Mouse (Mus musculus) thymus, postnatal 4 days (tissue): ENCODE measurements around the gene Lypd1.

Experiments used
- DNase-seq: peaks from one replicate; pipeline ENCODE4 v3.0.0; 2021

Gene Lypd1

GRCm38 (mm10) chr1:125912601-125913600 is at the start of gene Lypd1:
Lypd1 (minus strand) TSS chr1:125913101.
- no peak for DNase-seq

GRCm38 (mm10) chr1:125951026-125951425 is 38.1 kb upstream of the Lypd1 start:
- no peak for DNase-seq

GRCm38 (mm10) chr1:125949076-125949475 is 36.2 kb upstream of the Lypd1 start:
- no peak for DNase-seq

GRCm38 (mm10) chr1:125945136-125945535 is 32.2 kb upstream of the Lypd1 start:
- DNase-seq = no peak

- no peak for DNase-seq
These were observed 30.4 kb upstream of the Lypd1 start for GRCm38 (mm10) chr1:125943305-125943704.

GRCm38 (mm10) chr1:125925486-125925885 is 12.6 kb upstream of the Lypd1 start:
- no peak for DNase-seq

- DNase-seq = no peak
These were observed 10.2 kb upstream of the Lypd1 start for GRCm38 (mm10) chr1:125923062-125923461.

- no peak for DNase-seq
These were observed 7.8 kb upstream of the Lypd1 start for GRCm38 (mm10) chr1:125920696-125921095.

GRCm38 (mm10) chr1:125911901-125912445 is 928 bp downstream of the Lypd1 start:
- DNase-seq = peak; percentile 51

- DNase-seq = peak; percentile 29
These were observed 1.5 kb downstream of the Lypd1 start for GRCm38 (mm10) chr1:125911337-125911900.

GRCm38 (mm10) chr1:125910871-125911265 is 2.0 kb downstream of the Lypd1 start:
- DNase-seq = no peak

GRCm38 (mm10) chr1:125910211-125910870 is 2.6 kb downstream of the Lypd1 start:
- DNase-seq = peak; percentile 49

GRCm38 (mm10) chr1:125893158-125893557 is 19.7 kb downstream of the Lypd1 start:
- DNase-seq = no peak

GRCm38 (mm10) chr1:125870056-125870455 is 42.8 kb downstream of the Lypd1 start:
- DNase-seq = no peak

GRCm38 (mm10) chr1:125858631-125859030 is 54.3 kb downstream of the Lypd1 start:
- no peak for DNase-seq

GRCm38 (mm10) chr1:125854646-125855045 is 58.3 kb downstream of the Lypd1 start:
- no peak for DNase-seq

GRCm38 (mm10) chr1:125839746-125840392 is 73.0 kb downstream of the Lypd1 start:
- DNase-seq = peak; percentile 55

- no peak for DNase-seq
These were observed 75.4 kb downstream of the Lypd1 start for GRCm38 (mm10) chr1:125837507-125837906.

- DNase-seq = no peak
These were observed 89.3 kb downstream of the Lypd1 start for GRCm38 (mm10) chr1:125823611-125824010.

GRCm38 (mm10) chr1:125821101-125821500 is 91.8 kb downstream of the Lypd1 start:
- no peak for DNase-seq
